ENCODE assay signal across 12 mouse cellular contexts in the genomic region with DNA sequence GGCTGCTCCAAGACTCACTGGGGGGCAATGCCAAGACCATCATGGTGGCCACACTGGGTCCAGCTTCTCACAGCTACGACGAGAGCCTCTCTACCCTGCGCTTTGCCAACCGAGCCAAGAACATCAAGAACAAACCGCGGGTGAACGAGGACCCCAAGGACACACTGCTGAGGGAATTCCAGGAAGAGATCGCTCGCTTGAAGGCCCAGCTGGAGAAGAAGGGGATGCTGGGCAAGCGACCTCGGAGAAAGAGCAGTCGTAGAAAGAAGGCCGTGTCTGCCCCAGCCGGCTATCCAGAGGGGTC. TPM values are rescaled to one million over a fixed set of nuclear protein-coding genes. Genes with fewer than 3 reads are reported as not detected.
A peak's percentile ranks its signal among the peaks of the same experiment; 100 is the strongest.
DNase-seq lines count a peak whose midpoint lies in the region; ATAC-seq and TF ChIP-seq lines count a peak whose summit lies in the region.
"Had no signal": no experiment of that assay in that cellular context is flagged by ENCODE, and none has a peak within 500 bp of the region (broad histone marks: within the 10 kb centered on the region; RNA-seq: fewer than 3 reads in every experiment).

No protein-coding gene starts in this region.

- peak overlapping the region; percentile 88 for H3K4me2 ChIP-seq in forebrain, postnatal 0 days (ENCODE audit: low read depth)
- 0 out of 2 replicates have a peak overlapping the region, but pooled peaks have one; percentile 77 for H3K4me2 ChIP-seq in midbrain, embryonic 11.5 days

- no peak overlapping the region for H3K9ac ChIP-seq in forebrain, postnatal 0 days
- no peak overlapping the region for H3K9ac ChIP-seq in midbrain, embryonic 11.5 days (ENCODE audit: low read length)

- no peak for ATAC-seq in forebrain, postnatal 0 days
- no peak for ATAC-seq in midbrain, embryonic 11.5 days (ENCODE audit: low FRiP score)

- 97% methylated on average over 14 of the region's 14 CpGs for WGBS in forebrain, postnatal 0 days
- 95% methylated on average over 14 of the region's 14 CpGs for WGBS in midbrain, embryonic 11.5 days

- TF ChIP-seq CTCF in E14TG2a.4 (conservative IDR thresholded peaks at IDR 0.05; ENCODE audit: low read length) = no peak
- no peak for TF ChIP-seq CTCF in forebrain, postnatal 0 days (IDR thresholded peaks at IDR 0.05; ENCODE audit: low read depth)

- H3K4me1 ChIP-seq in E14TG2a.4 (replicated peaks; ENCODE audit: low read depth, low read length) = peaks cover 26% of the 10 kb centered on the region
- peaks cover 41% of the 10 kb centered on the region for H3K4me1 ChIP-seq in forebrain, postnatal 0 days (ENCODE audit: insufficient read depth)
- peaks cover 30% of the 10 kb centered on the region for H3K4me1 ChIP-seq in midbrain, embryonic 11.5 days (ENCODE audit: control insufficient read depth, insufficient read depth, low read length)

- H3K9me3 ChIP-seq in E14TG2a.4 (ENCODE audit: low read length) = no peaks in the 10 kb centered on the region
- H3K9me3 ChIP-seq in forebrain, postnatal 0 days (ENCODE audit: low read length) = no peaks in the 10 kb centered on the region
- no peaks in the 10 kb centered on the region; the same call in 1 of the 2 replicates for H3K9me3 ChIP-seq in midbrain, embryonic 11.5 days (ENCODE audit: control insufficient read depth, low read length)
- H3K9me3 ChIP-seq: heart, embryonic 12.5 days had no signal

- DNase-seq in adrenal gland, adult 8-10 months = peak; percentile 55
- DNase-seq in adrenal gland, adult 18-20 months (ENCODE audit: low spot score in 2 of 2) = no peak
- no peak for DNase-seq in forebrain, postnatal 0 days
- DNase-seq in midbrain, embryonic 11.5 days (ENCODE audit: low spot score, missing footprints) = no peak
- DNase-seq in thymus, postnatal 14 days = no peak
- no peak for DNase-seq in spleen, postnatal 36 days (ENCODE audit: low spot score in 2 of 2)
- DNase-seq in adipocyte (ENCODE audit: low spot score) = no peak
- DNase-seq: cerebellum, adult 11 months; kidney, postnatal 36 days; left cerebral cortex, postnatal 4 days had no signal

- H3K27ac ChIP-seq in forebrain, postnatal 0 days (ENCODE audit: low read depth, low read length) = no peak overlapping the region
- H3K27ac ChIP-seq in midbrain, embryonic 11.5 days (ENCODE audit: low read depth, low read length) = no peak overlapping the region

- peaks cover 9% of the 10 kb centered on the region; the same call in 1 of the 2 replicates for H3K36me3 ChIP-seq in E14TG2a.4 (ENCODE audit: insufficient read depth, low read length)
- peaks cover 15% of the 10 kb centered on the region for H3K36me3 ChIP-seq in forebrain, postnatal 0 days (ENCODE audit: insufficient read depth)
- peaks cover 11% of the 10 kb centered on the region for H3K36me3 ChIP-seq in midbrain, embryonic 11.5 days (ENCODE audit: control insufficient read depth, insufficient read depth, low read length)

- peaks cover 24% of the 10 kb centered on the region for H3K27me3 ChIP-seq in E14TG2a.4 (ENCODE audit: insufficient read depth, low read length)
- no peaks in the 10 kb centered on the region for H3K27me3 ChIP-seq in forebrain, postnatal 0 days (ENCODE audit: insufficient read depth, low read length)
- H3K27me3 ChIP-seq in midbrain, embryonic 11.5 days (ENCODE audit: control insufficient read depth, insufficient read depth, low read length) = no peaks in the 10 kb centered on the region
- H3K27me3 ChIP-seq: heart, embryonic 12.5 days had no signal

- 0 out of 2 replicates have a peak overlapping the region, but pooled peaks have one; percentile 91 for H3K4me3 ChIP-seq in E14TG2a.4 (replicated peaks; ENCODE audit: low read length)
- peak overlapping the region; percentile 88 for H3K4me3 ChIP-seq in forebrain, postnatal 0 days (ENCODE audit: low read depth, low read length)
- peak overlapping the region; percentile 74; the same call in 1 of the 2 replicates for H3K4me3 ChIP-seq in midbrain, embryonic 11.5 days (ENCODE audit: low read depth, low read length)

RNA-seq across cellular contexts. Expression of gene Kif3c, which starts 2.0 kb away (rescaled TPM):
- 10 to 100 TPM; 32.7 to 53.6 (median 38.6) TPM for total RNA-seq in adrenal gland, adult 8-10 months (2022)
- 10 to 100 TPM; 15.0 to 23.6 TPM for total RNA-seq in adrenal gland, adult 18-20 months (2021)
- total RNA-seq in forebrain, postnatal 0 days (2014; rRNA removed) = 154 and 160 TPM in 2 replicates
- 71.5 and 84.5 TPM in 2 replicates for polyA plus RNA-seq in forebrain, postnatal 0 days (2015; fragmentation: Nextera tagmentation; extraction: Ambion mirVana)
- polyA plus RNA-seq in midbrain, embryonic 11.5 days (2014; fragmentation: Nextera tagmentation; extraction: Ambion mirVana) = 24.0 and 25.7 TPM in 2 replicates

RNA-seq across cellular contexts. Expression of gene Rab10, which starts 57.1 kb away (rescaled TPM):
- total RNA-seq in adrenal gland, adult 8-10 months (2022) = 100 to 1,000 TPM; 179 to 239 (median 190) TPM
- total RNA-seq in adrenal gland, adult 18-20 months (2021) = 100 to 1,000 TPM; 142 to 220 TPM
- total RNA-seq in forebrain, postnatal 0 days (2014; rRNA removed) = 204 and 237 TPM in 2 replicates
- polyA plus RNA-seq in forebrain, postnatal 0 days (2015; fragmentation: Nextera tagmentation; extraction: Ambion mirVana) = 130 and 151 TPM in 2 replicates
- 118 and 124 TPM in 2 replicates for polyA plus RNA-seq in midbrain, embryonic 11.5 days (2014; fragmentation: Nextera tagmentation; extraction: Ambion mirVana)

RNA-seq across cellular contexts. Expression of gene Asxl2, which starts 59.7 kb away (rescaled TPM):
- total RNA-seq in adrenal gland, adult 8-10 months (2022) = 10 to 100 TPM; 38.3 to 62.8 (median 44.5) TPM
- total RNA-seq in adrenal gland, adult 18-20 months (2021) = 10 to 100 TPM; 24.9 to 33.6 TPM
- total RNA-seq in forebrain, postnatal 0 days (2014; rRNA removed) = 17.8 and 19.9 TPM in 2 replicates
- 3.3 and 7.3 TPM in 2 replicates for polyA plus RNA-seq in forebrain, postnatal 0 days (2015; fragmentation: Nextera tagmentation; extraction: Ambion mirVana)
- polyA plus RNA-seq in midbrain, embryonic 11.5 days (2014; fragmentation: Nextera tagmentation; extraction: Ambion mirVana) = 13.8 and 17.1 TPM in 2 replicates
